Mouse (Mus musculus): ENCODE measurements around the gene Sqor.

Sqor gene

DNA sequence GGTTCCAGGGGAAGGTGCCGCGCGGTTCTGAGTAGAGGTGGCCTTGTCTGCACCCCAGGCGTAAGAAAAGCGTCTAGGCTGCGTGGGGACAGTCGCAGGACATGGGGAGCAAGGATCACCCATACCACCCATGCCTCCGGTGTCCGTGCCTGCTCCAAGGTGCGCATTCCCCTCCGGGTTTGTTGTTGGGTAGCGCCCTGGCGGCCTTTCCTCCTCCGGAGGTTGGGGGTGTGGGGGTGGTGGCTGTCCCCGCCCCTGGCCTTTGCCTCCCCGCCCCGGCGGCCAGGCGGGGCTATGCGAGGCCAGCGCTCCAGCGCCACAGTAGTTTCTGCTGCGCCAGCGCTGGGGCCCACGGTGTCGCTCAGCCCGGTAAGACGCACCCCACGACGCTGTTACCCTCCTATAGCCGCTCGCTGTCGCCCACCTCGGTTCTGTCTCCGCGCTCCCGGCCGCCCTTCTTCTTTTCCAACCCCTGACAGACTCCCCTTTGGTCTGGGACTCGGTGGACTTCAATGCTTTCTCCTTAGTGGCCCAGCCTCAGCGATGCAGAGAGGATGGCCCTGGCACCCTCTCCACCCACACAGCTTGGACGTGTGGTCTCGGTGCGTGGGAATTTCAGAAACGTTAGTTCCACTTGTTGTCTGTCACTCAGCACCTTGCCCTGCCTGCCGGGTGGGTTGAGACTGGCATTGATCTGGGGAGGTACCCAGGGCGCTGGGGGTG is at the start of gene Sqor:
TSS of gene Sqor (plus strand) at position 167 of the 723 bp plus-strand sequence.
- peak; percentile 80 for DNase-seq

GRCm38 (mm10) chr2:122716301-122716842 is 48.7 kb upstream of the Sqor start:
- DNase-seq = no peak

- no peak for DNase-seq
Observed at GRCm38 (mm10) chr2:122719232-122719631, 45.8 kb upstream of the Sqor start.

DNA sequence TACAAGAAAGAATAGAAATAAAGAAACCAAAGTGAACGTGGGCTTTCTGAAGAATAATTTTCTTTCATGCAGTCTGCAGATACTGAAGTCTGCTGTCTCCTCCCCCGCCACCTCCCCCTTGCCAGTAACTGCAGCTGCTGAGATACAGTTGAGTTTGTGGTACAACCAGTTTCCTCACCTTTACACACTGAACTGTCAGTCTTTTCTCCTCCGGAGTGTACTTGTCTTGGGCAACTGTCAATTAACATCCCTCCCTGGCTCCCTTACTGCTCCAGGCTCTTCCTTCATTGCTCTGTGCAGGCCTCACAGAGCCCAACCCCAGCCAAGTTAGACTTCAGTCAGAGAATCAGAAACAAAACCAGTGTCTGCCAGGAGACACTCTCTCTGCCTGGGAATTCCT is 44.5 kb upstream of the Sqor start:
- no peak for DNase-seq

DNA sequence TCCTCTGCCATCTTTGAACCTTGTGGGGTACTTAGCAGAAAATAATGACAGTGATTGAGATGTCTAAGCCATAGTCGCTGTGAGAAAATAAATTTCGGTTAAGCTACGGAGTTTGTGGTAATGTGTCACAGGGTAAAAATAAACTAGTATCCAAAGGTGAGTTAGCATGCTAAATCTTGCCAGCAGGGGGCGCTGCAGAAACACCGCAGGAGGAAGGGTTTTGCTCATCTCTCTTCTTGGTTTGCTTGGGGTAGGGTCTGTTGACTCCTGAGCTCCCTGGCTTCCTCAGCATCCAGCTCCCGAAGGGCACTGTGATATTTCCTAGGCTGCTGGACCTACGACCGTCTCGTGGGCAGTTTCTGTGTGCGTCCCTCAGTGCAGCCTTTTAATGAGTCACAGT is 39.4 kb upstream of the Sqor start:
- no peak for DNase-seq

DNA sequence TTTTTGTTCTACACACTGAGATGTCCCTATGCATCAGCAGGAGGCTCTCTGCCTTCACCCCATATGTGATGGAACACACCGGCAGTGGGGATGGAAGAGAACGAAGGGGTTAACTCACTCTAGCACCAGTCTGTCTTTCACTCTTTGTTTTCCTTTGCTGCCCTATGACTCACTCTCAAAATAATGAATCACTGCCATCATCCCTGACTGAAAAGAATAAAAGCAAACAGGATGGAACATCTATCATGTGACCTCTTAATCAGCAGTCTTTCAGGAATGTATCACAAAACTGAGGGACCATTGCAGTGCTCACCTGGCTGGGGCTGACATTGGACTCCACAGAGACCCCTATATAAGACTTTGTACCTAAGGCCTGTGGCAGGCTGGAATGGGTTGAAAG is 33.6 kb upstream of the Sqor start:
- DNase-seq = no peak

- peak; percentile 90 for DNase-seq
Observed at GRCm38 (mm10) chr2:122737894-122738830, 26.9 kb upstream of the Sqor start, which contains the start of gene Bloc1s6. TSS of gene Bloc1s6 (plus strand) at chr2:122738503.

DNA sequence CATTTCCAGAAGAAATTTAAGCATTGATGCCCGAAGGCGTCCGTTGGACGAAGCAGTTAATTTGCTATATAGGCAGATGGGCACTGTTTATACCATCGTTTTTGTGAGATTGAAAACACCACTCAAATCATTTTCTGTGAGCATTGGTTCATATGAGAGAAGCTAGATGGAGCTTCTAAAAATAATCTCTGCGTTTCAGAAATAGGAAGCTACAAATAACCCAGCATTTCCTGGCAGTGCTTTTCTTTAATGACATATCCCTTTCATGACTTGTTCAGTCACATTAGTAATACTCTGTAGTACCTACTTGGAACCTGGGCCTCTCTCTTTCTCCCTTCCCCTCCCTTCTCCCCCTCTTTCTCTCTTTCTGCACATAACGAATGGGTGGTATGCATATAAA is 26.0 kb upstream of the Sqor start:
- no peak for DNase-seq

DNA sequence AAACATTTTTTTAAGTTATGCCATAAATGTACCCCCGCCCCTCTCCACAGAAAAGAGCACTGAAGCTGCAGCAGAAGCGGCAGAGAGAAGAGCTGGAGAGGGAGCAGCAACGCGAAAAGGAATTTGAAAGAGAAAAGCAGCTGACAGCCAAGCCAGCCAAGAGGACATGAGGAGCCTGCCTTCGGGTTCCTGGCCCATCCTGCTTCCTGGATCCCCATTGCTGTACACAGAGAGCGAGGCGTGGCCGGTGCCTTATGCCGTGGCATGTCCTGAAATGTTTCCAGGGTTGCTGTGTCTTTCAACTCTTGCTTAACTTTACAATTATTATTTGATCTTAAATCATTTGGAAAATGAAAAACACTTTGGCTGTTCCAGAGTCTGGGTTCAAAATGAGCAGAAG is 18.6 kb upstream of the Sqor start:
- no peak for DNase-seq

DNA sequence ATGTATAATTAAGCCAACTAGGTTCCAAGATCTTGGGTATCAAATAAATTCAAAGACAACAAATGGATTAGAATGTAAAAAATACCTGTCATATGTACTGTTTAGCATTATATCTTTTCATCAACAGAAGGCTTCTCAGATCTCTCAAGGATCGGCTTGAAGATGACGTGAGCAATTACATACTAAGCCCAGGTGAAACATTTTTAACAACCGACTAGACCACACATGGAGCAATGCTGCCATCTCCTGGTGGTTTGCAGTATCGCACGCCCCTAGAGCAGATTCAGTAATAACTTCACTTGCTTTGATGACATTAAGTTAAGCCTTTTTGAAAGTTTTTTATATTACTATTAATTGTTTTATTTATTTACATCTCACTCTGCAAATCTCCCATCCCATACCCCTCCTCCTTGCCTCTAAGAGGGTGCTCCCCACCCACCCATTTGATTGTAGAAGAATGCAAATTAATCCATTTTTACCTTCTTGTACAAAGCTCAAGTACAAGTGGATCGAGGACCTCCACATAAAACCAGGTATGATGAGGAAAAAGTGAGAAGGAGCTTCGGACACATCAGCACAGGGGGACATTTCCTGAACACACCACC is 11.2 kb upstream of the Sqor start:
- peak; percentile 30 for DNase-seq

- DNase-seq = no peak
Observed at GRCm38 (mm10) chr2:122759791-122760190, 5.2 kb upstream of the Sqor start.

- no peak for DNase-seq
Observed at GRCm38 (mm10) chr2:122762991-122763390, 2.0 kb upstream of the Sqor start.

GRCm38 (mm10) chr2:122764526-122764925 is 511 bp upstream of the Sqor start:
- no peak for DNase-seq

DNA sequence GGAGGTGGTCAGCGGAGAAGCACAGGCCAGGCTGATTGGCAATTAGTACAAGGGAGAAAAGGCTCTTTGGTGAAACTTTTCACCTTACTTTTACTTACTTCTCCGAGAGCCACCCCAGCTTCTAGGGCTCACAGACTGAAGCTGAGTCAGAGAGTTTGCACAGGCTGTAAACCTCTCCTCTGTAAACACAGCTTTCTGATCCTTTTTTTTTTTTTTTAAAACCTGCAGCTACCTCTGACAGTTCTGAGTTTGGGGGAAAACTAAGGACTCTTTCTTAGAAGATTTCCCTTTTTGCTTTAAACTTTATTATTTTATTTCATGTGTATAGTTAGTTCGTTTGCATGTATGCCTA is 733 bp downstream of the Sqor start:
- no peak for DNase-seq

DNA sequence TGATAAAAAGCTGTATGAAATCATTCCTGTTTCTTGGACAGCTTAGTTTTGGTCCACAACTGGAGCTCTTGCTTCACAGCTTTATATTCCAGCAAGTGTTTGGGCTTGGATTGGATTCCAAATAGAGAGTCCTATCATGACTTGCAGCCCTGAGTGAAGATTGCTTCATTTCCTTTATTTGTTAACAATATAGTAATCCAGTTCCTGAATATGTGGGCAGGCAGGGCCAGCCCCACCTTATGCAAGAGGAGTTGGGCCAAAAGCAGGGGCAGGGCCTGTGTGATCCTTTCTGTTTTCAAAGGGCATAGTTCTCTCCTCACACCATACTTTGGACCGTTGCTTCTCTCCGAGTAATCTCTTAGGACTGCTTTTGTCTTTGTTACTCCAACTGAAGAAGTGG is 6.0 kb downstream of the Sqor start:
- DNase-seq = peak; percentile 32

DNA sequence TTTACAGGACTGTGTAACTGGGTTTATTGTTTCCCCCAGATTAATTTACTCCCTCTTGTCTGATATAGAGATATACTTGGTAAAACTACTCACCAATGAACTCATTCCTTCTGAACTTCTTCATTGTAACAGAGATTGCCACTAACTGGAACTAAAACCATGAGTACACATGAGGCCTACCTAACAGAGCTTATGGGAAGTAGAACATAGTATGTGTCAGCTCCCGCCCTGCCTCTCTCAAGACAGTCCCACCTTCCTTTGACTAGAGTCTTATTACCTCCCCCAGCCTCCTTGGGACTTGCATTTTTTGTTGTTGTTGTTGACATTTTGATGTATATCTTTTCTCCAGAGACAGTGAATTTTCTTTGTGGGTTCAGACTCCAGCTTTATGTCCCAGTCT is 7.9 kb downstream of the Sqor start:
- no peak for DNase-seq

GRCm38 (mm10) chr2:122775491-122775890 is 10.5 kb downstream of the Sqor start:
- DNase-seq = no peak

DNA sequence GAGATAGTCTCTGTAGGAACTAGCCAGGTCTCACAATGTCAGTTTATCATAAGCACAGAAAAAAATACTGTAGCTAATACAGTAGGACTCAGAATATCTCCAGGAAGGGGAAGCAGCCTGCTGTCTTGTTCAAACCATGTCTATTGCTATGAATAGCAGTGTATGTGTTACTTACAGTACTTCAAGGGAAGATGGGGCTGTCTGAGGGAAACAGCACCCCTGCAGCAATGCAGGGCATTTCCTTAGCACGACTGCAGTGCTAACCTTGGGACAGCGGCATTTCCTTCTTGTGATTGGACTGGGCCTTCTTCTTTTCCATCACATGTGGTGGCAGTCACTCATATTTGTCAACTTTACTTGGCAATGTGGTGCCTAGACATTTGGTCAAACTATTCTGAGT is 11.8 kb downstream of the Sqor start:
- DNase-seq = no peak

DNA sequence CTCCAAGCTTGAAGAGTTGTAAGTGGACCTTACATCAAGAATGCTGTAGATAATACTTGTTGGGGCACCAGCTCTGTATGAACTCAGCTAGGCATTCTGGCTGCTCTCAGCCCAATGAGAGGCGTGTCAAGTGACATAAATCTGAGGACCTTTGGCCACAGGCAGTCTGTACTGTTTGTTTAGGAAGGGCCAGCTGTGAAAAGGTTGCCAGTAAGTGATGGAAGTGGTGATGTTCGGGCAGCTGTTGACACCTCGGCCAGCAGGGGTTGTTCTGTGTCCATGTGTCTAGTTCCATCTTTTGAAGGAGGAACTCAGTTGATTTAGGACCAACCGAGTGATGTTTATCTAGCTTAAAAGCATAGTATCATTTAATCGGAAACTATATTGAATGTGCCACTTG is 14.9 kb downstream of the Sqor start:
- no peak for DNase-seq

DNA sequence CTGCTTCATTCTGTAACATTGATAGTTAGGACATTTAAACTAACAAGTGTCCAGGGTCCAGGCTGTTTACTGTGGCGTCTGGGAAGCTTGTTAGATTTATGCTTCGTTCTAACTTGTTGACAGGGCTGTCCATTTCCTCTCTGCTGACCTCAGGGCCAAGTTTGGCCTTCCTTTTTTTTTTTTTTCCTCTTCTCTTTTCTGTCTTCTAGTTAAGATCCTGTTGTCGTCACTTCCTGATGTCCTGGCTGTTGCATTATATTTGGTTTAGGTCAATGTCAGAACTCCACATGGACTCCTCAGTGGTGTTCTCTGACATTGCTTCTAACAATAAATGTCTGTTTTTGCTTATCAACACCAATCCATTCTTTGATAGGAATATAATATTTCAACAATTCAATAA is 15.4 kb downstream of the Sqor start:
- DNase-seq = no peak

DNA sequence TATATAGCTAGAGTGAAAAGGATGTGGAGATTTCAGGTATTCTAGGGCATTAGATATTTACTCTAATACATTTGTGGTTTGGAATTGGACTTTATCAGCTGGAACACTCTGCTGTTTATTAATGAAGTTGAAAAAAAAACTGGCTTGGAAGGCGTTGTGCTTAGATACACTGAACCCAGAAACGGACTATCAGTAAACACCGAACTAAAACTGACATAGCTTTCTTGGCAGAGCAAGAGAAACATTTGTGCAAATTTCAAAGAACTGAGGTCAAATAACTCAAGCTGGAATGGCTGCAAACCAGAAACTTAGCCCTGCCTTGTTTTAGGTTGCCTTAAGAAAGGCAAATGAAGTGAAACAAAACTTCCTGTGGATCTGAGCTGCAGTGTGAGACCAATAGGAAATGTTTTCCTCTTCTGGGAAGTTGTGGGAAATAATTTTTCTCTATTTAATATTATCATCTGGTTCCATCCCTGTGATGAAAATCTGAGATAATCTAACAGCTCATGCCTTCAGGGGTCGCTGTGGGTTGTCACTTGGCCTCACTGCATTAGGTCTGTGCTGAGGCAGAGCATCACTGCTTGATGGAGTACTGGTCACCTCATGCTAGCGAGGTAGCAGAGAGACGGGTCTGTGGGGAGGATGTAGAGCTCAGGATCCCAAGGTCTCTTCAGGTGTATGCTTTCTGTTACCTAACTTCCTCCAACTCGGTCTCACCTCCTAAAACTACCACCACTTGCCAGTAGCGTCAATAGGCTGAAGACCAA is 16.7 kb downstream of the Sqor start:
- no peak for DNase-seq

- no peak for DNase-seq
Observed at GRCm38 (mm10) chr2:122783730-122784129, 18.7 kb downstream of the Sqor start.

- no peak for DNase-seq
Observed at GRCm38 (mm10) chr2:122784701-122785100, 19.7 kb downstream of the Sqor start.

Data from kidney, adult 11 months (tissue).